Mouse (Mus musculus): ENCODE measurements around the gene Tmem143. TPM values are rescaled to one million over a fixed set of nuclear protein-coding genes. Genes with fewer than 3 reads are reported as not detected.
"Not testable (repeated sequence)": the region's sequence is repeated elsewhere in the genome, so short reads cannot be mapped to it uniquely, and the experiment has no call there.

Gene Tmem143
- polyA plus RNA-seq, 1 experiment from 2014 or later: 4.9 TPM

DNA sequence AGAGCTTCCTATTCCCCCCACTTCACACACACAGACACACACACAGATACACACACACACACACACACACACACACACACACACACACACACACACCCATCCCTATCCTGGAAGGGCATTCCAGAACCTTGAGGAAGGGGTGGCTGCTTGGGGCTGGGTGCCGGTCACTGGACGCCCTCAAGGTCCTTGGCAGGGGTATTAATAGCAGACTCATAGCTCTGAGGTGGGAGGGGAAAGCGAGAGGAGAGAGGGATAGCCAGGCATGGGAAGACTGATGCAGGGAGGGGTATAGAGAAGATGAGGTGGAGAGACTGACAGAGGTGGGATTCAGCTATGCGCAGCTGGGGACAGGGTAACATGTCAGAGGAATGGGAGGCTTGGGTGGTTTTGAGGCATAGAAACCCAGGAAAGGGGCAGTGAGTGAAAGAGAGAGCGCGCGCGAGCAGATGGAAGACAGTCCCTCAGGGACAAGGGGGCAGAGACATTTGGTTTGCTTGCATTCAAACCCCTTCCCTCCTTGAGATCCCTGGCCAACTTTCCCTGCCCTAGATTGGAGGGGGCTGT is 27.6 kb upstream of the Tmem143 start:
- Histone ChIP-seq H3K4me3 (peak overlapping the region; percentile 34), H3K36me3 (peaks cover 3% of the 10 kb centered on the region; the same call in 1 of the 2 replicates), H3K9me3 (no peaks in the 10 kb centered on the region), H3K27ac (replicated peaks) (no peak overlapping the region), H3K9ac (replicated peaks) (no peak overlapping the region), H3K4me1 (peaks cover 54% of the 10 kb centered on the region), H3K27me3 (peaks cover 65% of the 10 kb centered on the region), H3K4me2 (replicated peaks) (peak overlapping the region; percentile 53)
- WGBS: 14% methylated on average over 8 of the region's 8 CpGs
- ATAC-seq (ENCODE audit: low FRiP score, low read depth): no peak

DNA sequence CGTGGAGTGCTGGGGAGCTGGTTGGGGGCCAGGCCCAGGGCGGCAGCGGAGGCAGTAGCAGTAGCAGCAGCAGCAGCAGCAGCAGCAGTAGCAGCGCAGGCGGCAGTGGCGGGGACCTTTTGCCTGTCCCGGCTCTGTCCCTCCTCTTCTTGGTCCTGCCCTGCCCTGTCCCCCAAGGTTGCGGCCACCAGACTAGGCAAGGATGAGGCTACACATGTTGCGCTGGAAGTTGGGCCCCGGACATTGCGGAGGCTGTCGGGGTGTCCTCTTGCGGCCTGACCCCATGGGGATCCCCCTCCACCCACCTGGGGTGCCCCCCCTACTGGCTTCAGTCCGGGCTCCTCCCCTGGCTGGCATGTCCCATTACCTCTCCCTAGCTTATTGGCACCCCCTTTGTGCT is 27.0 kb upstream of the Tmem143 start:
- Histone ChIP-seq H3K9ac (replicated peaks) (peak overlapping the region; percentile 58), H3K9me3 (no peaks in the 10 kb centered on the region), H3K4me1 (peaks cover 58% of the 10 kb centered on the region), H3K4me3 (peak overlapping the region; percentile 34), H3K4me2 (replicated peaks) (peak overlapping the region; percentile 53), H3K27me3 (peaks cover 63% of the 10 kb centered on the region), H3K36me3 (peaks cover 9% of the 10 kb centered on the region; the same call in 1 of the 2 replicates), H3K27ac (replicated peaks) (no peak overlapping the region)
- 3% methylated on average over 14 of the region's 14 CpGs for WGBS
- ATAC-seq (ENCODE audit: low FRiP score, low read depth): no peak

DNA sequence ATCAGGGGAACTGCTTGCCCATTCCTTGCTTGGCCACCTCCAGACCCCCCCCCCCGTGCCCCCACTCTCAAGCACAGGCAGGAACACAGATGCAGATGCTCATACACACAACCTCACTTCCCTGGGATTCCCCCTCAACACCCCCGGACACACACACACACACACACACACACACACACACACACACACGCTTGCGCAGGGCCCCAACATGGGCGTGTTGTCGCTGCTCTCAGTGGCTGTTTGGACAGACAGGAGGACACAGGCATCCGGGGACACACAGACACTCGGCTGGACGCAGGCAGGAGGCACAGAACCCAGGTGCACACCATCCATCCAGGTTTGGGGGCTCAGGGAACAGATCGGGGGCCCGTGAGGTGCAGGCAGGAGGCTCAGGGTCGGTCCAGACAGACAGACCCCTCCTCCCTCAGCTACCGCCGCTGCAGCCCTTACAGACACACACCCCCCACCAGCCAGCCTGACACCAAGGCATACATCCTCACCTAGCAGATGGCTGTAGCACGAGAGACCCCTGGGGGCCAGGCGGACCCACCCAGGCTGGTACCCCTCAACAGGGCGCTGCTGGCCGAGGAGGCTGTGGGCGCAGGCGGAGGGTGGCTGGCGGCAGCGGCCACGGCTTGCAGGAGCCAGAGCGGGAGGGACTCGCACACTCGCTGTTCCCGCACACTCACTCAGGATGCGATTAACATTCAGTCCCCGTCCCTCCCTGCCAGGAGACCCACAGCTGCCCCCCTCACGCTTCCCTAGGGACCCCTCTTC is 26.3 kb upstream of the Tmem143 start:
- H3K4me1 ChIP-seq: peaks cover 60% of the 10 kb centered on the region
- no peak for ATAC-seq (ENCODE audit: low FRiP score, low read depth)
- H3K27me3 ChIP-seq: peaks cover 63% of the 10 kb centered on the region
- peak overlapping the region; percentile 58 for H3K9ac ChIP-seq (replicated peaks)
- no peak overlapping the region for H3K27ac ChIP-seq (replicated peaks)
- WGBS: 2% methylated on average over 30 of the region's 30 CpGs
- H3K36me3 ChIP-seq: peaks cover 14% of the 10 kb centered on the region
- no peaks in the 10 kb centered on the region for H3K9me3 ChIP-seq
- peak overlapping the region; percentile 53 for H3K4me2 ChIP-seq (replicated peaks)
- H3K4me3 ChIP-seq: peak overlapping the region; percentile 34

DNA sequence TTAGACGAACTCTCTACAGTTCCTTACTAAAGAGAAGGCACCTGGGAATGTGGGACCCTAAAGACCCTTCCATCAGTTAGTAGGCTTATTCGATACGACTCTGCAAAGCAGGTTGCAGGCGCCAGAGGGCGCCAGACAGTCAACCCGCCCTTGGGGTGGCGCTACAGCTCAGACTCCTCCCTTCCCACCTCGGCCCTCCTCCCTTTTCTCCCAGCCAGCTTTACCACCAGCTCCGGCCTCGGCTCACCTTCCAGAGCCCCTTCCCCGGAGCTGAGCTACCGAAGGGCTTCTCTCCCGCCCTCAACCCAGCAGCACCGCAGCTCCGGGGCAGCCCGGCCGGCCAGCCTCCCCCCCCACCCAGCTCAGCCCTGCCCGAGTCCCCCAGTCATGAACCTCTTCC is 24.1 kb upstream of the Tmem143 start, which contains the start of gene Kdelr1:
Gene Kdelr1, plus strand, starts transcription at position 149 of the 400 bp plus-strand sequence.
- 1% methylated on average over 12 of the region's 18 CpGs for WGBS
- ATAC-seq (ENCODE audit: low FRiP score, low read depth): peak; percentile 64
- Histone ChIP-seq H3K9ac (replicated peaks) (peak within 1 kb of the TSS; percentile 97), H3K4me1 (peaks cover 46% of the 10 kb centered on the region), H3K27me3 (peaks cover 46% of the 10 kb centered on the region), H3K36me3 (peaks cover 34% of the 10 kb centered on the region), H3K4me2 (replicated peaks) (peak within 1 kb of the TSS; percentile 82), H3K9me3 (no peaks in the 10 kb centered on the region), H3K4me3 (peak within 1 kb of the TSS; percentile 70), H3K27ac (replicated peaks) (peak within 1 kb of the TSS; percentile 84)

DNA sequence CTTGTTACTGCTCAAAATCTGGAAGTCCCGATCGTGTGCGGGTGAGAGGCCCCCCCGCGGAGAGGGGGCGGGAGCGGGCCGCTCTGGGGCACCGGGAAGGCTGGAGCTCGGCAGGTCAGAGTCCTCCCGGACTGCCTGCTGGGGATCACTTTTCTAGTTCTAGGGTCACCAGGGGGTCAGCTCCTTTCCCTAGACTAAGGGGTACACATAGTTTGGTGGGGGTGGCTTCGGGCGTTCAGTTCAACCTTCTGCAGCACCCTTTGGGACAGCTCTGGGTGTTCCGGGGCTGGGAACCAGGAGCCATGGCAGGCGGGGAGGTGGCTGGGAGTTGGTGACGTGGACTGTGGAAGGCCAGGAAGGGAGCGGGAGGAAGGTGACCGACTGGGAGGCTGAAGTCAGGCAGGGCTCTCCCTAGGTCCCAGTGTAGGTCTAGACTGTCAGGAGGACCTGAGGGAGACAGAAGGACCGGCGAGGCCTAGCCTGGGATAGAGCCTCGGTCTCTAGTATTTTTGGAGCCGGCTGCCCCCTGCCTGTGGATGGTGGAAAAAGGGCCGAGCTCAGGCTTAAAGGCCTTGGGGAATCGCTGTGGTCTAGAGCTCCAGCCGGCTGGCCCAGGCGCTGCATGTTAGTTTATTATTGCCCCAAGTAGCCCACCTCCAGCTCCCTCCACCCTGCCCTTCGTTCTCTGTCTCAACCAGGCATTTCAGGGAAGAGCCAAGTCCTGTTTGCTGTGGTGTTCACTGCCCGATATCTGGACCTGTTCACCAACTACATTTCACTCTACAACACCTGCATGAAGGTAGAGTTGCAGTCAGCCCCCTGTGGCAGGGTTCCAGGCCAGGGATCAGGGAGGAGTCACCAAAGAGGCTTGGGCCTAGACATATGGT is 23.4 kb upstream of the Tmem143 start:
- peak overlapping the region; percentile 82 for H3K4me2 ChIP-seq (replicated peaks)
- H3K36me3 ChIP-seq: peaks cover 39% of the 10 kb centered on the region
- ATAC-seq (ENCODE audit: low FRiP score, low read depth): peak; percentile 50; the same call in 1 of the 2 replicates
- H3K27me3 ChIP-seq: peaks cover 40% of the 10 kb centered on the region
- peak overlapping the region; percentile 97 for H3K9ac ChIP-seq (replicated peaks)
- H3K9me3 ChIP-seq: no peaks in the 10 kb centered on the region
- H3K27ac ChIP-seq (replicated peaks): peak overlapping the region; percentile 84
- WGBS: 4% methylated on average over 28 of the region's 28 CpGs
- peak overlapping the region; percentile 70 for H3K4me3 ChIP-seq
- peaks cover 39% of the 10 kb centered on the region for H3K4me1 ChIP-seq

DNA sequence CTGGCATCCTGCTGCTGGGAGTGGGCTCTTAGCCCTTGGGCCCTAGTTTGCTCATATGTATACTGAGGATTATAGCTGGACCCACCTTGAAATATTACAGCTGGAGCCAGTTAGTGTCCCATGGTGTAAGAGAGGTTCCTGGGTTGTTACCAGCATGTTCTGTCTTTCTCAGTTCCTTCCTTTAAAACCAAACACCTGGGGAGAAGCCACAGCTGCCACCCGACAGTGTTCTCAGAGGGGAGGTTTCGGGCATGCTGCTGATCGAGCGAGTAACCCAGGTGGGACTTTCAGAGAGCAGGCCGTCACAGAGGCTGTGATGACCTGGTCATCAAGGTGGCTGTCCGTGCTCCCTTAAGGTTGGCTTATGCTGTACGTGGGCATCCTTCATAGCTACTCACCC is 19.8 kb upstream of the Tmem143 start:
- Histone ChIP-seq H3K4me3 (no peak overlapping the region), H3K4me2 (replicated peaks) (no peak overlapping the region), H3K27me3 (peaks cover 4% of the 10 kb centered on the region), H3K4me1 (peaks cover 14% of the 10 kb centered on the region), H3K9me3 (no peaks in the 10 kb centered on the region), H3K36me3 (peaks cover 73% of the 10 kb centered on the region), H3K9ac (replicated peaks) (no peak overlapping the region), H3K27ac (replicated peaks) (no peak overlapping the region)
- ATAC-seq (ENCODE audit: low FRiP score, low read depth): no peak
- WGBS: 95% methylated on average over 7 of the region's 7 CpGs

DNA sequence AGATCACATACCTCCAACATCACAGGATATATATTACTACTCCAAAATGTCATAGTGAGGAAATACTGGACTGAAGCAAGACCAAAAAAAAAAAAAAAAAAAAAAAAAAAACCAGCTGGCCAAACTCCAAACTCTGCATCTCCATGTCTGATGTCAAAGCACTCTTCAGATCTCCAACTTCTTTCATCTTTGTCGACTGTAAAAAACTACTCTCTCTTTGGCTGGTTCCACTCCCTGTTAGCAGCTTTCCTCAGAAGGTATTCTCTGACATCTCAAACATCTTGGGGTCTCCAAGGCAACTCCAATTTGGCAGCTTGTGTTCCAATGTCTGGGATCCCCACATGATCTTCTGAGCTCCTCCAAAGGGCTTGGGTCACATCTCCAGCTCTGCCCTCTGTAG is 18.5 kb upstream of the Tmem143 start, which contains the start of gene Grin2d:
Gene Grin2d, minus strand, starts transcription at position 101 of the 400 bp plus-strand sequence.
- H3K9me3 ChIP-seq; H3K4me3 ChIP-seq; H3K27me3 ChIP-seq; H3K27ac ChIP-seq (replicated peaks); ATAC-seq (ENCODE audit: low FRiP score, low read depth); H3K9ac ChIP-seq (replicated peaks); H3K4me2 ChIP-seq (replicated peaks): not testable (repeated sequence)
- 95% methylated on average over 1 of the region's 1 CpGs for WGBS
- peaks cover 87% of the 10 kb centered on the region for H3K36me3 ChIP-seq
- peaks cover 14% of the 10 kb centered on the region for H3K4me1 ChIP-seq

DNA sequence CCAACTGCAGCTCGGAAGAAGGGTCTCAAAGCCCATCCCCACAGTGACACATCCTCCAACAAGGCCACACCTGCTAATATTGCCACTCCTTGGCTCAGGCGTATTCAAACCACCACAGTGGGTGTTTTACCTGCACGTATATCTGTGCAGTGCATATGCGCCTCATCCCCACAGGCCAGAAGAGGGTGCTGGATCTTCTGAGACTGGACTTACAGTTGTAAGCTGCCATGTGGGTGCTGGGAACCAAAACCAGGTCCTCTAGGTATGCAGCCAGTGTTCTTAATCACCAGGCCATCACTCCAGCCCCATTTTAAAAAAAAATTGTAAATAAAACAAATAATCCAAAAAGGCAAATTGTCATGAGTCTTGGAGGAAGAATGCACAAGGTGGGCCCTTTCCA is 16.2 kb upstream of the Tmem143 start:
- ATAC-seq (ENCODE audit: low FRiP score, low read depth): no peak
- no peaks in the 10 kb centered on the region for H3K4me1 ChIP-seq
- H3K4me3 ChIP-seq: no peak overlapping the region
- H3K9ac ChIP-seq (replicated peaks): no peak overlapping the region
- no peak overlapping the region for H3K27ac ChIP-seq (replicated peaks)
- no peaks in the 10 kb centered on the region for H3K27me3 ChIP-seq
- H3K36me3 ChIP-seq: peaks cover 94% of the 10 kb centered on the region
- 95% methylated on average over 4 of the region's 4 CpGs for WGBS
- no peaks in the 10 kb centered on the region for H3K9me3 ChIP-seq
- no peak overlapping the region for H3K4me2 ChIP-seq (replicated peaks)

DNA sequence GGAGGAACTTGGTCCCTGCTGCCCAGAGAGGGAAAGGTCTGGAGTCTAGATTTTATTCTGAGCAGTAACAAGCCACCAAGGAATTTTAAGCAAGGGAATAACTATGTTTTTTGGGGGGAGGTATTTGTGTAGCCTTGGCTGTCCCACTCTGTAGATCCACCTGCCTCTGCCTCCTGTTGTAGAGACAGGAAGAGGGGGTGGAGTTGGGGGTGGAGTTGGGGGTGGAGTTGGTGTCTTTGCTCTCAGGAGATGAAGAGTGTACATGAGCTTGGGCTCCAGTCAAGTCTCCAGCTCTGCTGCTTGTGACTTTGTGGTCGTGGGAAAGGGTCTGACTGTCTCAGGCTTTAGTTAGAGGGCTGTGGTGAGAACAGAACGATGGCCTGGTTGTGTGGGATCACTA is 15.7 kb upstream of the Tmem143 start:
- ATAC-seq (ENCODE audit: low FRiP score, low read depth): no peak
- 92% methylated on average over 2 of the region's 2 CpGs for WGBS
- Histone ChIP-seq H3K27ac (replicated peaks) (no peak overlapping the region), H3K9me3 (no peaks in the 10 kb centered on the region), H3K9ac (replicated peaks) (no peak overlapping the region), H3K4me1 (no peaks in the 10 kb centered on the region), H3K4me2 (replicated peaks) (no peak overlapping the region), H3K36me3 (peaks cover 95% of the 10 kb centered on the region), H3K4me3 (no peak overlapping the region), H3K27me3 (no peaks in the 10 kb centered on the region)

DNA sequence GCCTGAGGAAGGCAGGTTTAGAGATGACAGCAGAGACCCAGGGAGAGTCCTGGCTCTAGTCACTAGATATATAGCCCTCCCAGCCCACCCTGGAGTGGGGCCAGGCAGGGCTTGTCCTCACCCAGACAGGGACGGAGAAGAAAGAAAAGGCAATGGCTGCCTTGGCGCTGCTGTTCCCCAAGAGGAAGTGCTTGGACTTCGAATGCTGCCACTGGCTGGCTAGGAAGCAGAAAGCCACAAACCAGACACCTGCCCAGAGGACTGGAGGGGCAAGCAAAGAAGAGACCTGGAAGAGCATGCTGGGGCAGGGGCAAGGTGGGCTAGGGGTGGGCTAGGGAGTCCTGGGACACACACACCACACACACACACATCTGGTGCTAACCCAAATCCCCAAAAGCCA is 9.5 kb upstream of the Tmem143 start:
- no peak overlapping the region for H3K27ac ChIP-seq (replicated peaks)
- no peak overlapping the region for H3K4me2 ChIP-seq (replicated peaks)
- peak overlapping the region; percentile 39 for H3K9ac ChIP-seq (replicated peaks)
- 67% methylated on average over 3 of the region's 3 CpGs for WGBS
- peaks cover 5% of the 10 kb centered on the region; the same call in 1 of the 2 replicates for H3K27me3 ChIP-seq
- H3K4me1 ChIP-seq: no peaks in the 10 kb centered on the region
- ATAC-seq (ENCODE audit: low FRiP score, low read depth): no peak
- no peak overlapping the region for H3K4me3 ChIP-seq
- no peaks in the 10 kb centered on the region for H3K9me3 ChIP-seq
- H3K36me3 ChIP-seq: peaks cover 38% of the 10 kb centered on the region

DNA sequence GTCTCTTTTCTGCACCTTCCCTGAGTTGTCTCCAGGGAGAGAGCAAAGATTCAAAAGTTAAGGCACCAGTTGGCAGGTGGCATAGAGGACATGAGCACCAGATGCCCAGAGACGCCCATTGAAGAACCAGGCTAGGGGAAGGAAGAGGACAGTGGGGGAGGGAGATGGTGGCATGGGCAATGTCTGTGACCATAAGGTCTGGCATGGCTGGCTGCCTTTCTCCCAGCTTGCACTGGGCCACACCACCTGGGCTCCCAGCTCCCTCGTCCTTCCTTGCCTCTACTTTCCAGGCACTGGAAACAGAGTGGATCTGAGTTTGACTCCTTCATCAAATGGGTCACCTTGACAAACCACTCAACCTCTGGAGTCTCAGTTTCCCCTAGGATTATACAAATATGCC is 4.1 kb upstream of the Tmem143 start:
- no peak overlapping the region for H3K4me3 ChIP-seq
- H3K4me1 ChIP-seq: peaks cover 9% of the 10 kb centered on the region
- no peak for ATAC-seq (ENCODE audit: low FRiP score, low read depth)
- H3K27me3 ChIP-seq: peaks cover 32% of the 10 kb centered on the region
- no peak overlapping the region for H3K27ac ChIP-seq (replicated peaks)
- no peak overlapping the region for H3K4me2 ChIP-seq (replicated peaks)
- H3K9me3 ChIP-seq: no peaks in the 10 kb centered on the region
- H3K9ac ChIP-seq (replicated peaks): no peak overlapping the region
- 84% methylated on average over 2 of the region's 2 CpGs for WGBS
- H3K36me3 ChIP-seq: no peaks in the 10 kb centered on the region
